Mouse (Mus musculus) gastrocnemius, adult 18-20 months (tissue): ENCODE measurements around the gene Map7d2. TPM values are rescaled to one million over a fixed set of nuclear protein-coding genes. Genes with fewer than 3 reads are reported as not detected.

Experiments
- DNase-seq: peaks from one replicate; pipeline ENCODE4 v3.0.0; 2021; ENCODE audit warnings: low spot score
- total RNA-seq, 2 experiments: library from RNA; stranded (reverse); gene quantifications; 2 replicates each; pipeline ENCODE4 v1.2.3; 2021

The Map7d2 gene
- total RNA-seq, 2 experiments from 2014 or later: 0.34 to 0.38 TPM

- DNase-seq: no peak
Observed at GRCm38 (mm10) chrX:159509847-159510715, 95.7 kb downstream of the Map7d2 start.

GRCm38 (mm10) chrX:159510716-159511051 lies 96.3 kb downstream of the Map7d2 start:
- DNase-seq: peak; percentile 1

- DNase-seq: no peak
Observed at GRCm38 (mm10) chrX:159515599-159515998, 101.2 kb downstream of the Map7d2 start.

GRCm38 (mm10) chrX:159521780-159522179 lies 107.4 kb downstream of the Map7d2 start:
- DNase-seq: no peak

GRCm38 (mm10) chrX:159522651-159523050 lies 108.3 kb downstream of the Map7d2 start:
- DNase-seq: no peak

GRCm38 (mm10) chrX:159526388-159526787 lies 112.0 kb downstream of the Map7d2 start, which contains the start of gene Bclaf3:
Gene Bclaf3, plus strand, starts transcription at chrX:159526688.
- no peak for DNase-seq

- peak; percentile 95 for DNase-seq
Observed at GRCm38 (mm10) chrX:159532427-159532810, 118.0 kb downstream of the Map7d2 start.

GRCm38 (mm10) chrX:159532811-159533462 lies 118.6 kb downstream of the Map7d2 start:
- DNase-seq: no peak

- no peak for DNase-seq
Observed at GRCm38 (mm10) chrX:159541936-159542335, 127.6 kb downstream of the Map7d2 start.

- DNase-seq: no peak
Observed at GRCm38 (mm10) chrX:159547093-159547492, 132.7 kb downstream of the Map7d2 start.

Other genes starting within 250 kb of the Map7d2 start
- gene Rps6ka3, start 204.3 kb upstream of the Map7d2 start, total RNA-seq: 10 to 100 TPM; 47.9 to 55.1 TPM
- 10 to 100 TPM; 90.1 to 95.1 TPM for gene Eif1ax, start 42.4 kb upstream of the Map7d2 start, total RNA-seq
- gene Bclaf3, start 112.1 kb downstream of the Map7d2 start, total RNA-seq: 1 to 10 TPM; 1.3 to 1.8 TPM
- 10 to 100 TPM; 20.8 to 28.8 TPM for gene Sh3kbp1, start 212.7 kb downstream of the Map7d2 start, total RNA-seq